Mouse (Mus musculus): ENCODE results near the gene Syne1.
A peak's percentile ranks its signal among the peaks of the same experiment; 100 is the strongest.

Syne1 gene

GRCm38 (mm10) chr10:5058876-5059275, 492.4 kb downstream of the Syne1 start:
- DNase-seq (ENCODE audit: low read depth), result no peak

DNA sequence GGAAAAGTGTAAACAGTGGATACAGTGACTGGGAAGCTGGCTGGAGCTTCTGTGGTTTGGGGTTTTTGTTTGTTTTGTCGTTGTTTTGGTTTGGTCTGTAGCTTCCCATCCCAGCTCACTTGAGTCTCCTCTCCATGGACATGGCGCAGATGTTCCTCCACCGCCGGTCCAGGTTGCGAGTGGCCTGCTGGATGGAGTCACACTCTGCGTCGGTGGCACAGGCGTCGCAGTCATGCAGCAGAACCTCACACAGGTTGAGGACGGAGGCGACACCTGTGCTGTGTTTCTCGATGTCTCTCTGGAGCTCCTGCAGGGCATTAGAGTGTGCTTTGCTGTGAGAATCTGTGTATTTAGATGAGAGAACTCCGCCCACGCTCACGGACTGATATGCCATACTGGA, 493.6 kb downstream of the Syne1 start:
- no peak for DNase-seq (ENCODE audit: low read depth)

GRCm38 (mm10) chr10:5056940-5057339, 494.3 kb downstream of the Syne1 start:
- DNase-seq (ENCODE audit: low read depth), result no peak

DNA sequence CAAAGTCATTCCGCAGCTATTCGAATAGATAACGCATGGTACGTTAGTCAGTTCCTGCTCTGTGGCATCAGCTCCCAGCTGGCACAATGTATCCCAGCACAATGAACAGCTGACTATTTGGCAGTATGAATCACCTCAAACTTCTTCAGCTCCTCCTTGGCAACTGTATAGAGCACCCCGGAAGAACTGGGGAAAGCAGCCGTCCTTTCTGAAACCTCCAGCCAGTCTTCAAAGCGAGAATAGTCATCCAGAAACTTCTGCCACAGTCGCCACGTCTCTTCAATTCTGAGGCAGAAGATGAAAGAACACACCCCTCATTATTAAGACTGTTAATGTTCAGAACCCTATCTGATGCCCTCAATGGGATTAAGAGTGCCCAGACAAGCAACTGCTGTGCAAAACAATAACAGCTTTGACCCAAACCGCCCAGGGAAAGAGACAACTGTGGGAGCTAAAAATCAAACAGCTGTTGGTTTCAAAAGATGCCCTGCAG, 495.0 kb downstream of the Syne1 start:
- DNase-seq (ENCODE audit: low read depth), result no peak

GRCm38 (mm10) chr10:5045671-5046070, 505.6 kb downstream of the Syne1 start:
- no peak for DNase-seq (ENCODE audit: low read depth)

- no peak for DNase-seq (ENCODE audit: low read depth)
Observed at GRCm38 (mm10) chr10:5045213-5045612, 506.1 kb downstream of the Syne1 start.

DNA sequence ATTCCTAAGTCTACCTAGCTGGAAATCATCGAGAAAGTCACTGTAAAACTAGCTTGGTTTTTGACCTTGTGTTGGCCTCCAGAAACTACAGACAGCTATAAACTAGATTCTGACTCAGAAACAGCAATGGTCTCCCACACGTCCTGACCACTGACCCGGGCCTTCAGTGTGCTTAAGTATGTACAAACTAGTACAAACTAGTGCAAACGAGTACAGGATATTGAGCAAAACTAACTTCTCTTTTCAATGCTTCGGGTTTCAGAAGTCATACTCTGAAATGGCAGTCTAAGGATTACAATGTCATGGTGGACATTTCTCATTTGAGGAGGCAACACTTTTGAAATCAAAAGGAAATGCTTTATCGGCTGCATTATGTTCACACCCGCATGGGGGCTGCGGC, 506.8 kb downstream of the Syne1 start:
- no peak for DNase-seq (ENCODE audit: low read depth)

- DNase-seq (ENCODE audit: low read depth), result no peak
Observed at GRCm38 (mm10) chr10:5041254-5041653, 510.0 kb downstream of the Syne1 start.

GRCm38 (mm10) chr10:5032192-5033048, 518.9 kb downstream of the Syne1 start:
- no peak for DNase-seq (ENCODE audit: low read depth)

DNA sequence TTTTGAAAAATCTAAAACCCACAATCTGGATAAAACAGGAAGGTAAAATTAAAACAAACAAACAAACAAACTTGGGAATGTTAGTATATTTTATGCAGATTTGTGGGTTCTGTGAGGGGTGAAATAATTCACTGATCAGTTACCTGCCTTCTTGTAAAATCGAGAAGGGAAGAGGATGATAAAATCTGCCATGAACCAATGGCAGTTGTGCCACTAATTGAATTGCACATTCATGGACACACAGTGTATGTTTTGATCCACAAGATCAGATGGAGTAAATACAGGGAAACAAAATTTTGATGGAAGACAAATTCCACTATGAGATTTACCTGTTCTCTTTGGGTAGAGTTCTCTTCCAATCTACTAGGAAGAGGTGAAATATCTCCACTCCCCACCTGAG, 521.4 kb downstream of the Syne1 start:
- DNase-seq (ENCODE audit: low read depth), result no peak

GRCm38 (mm10) chr10:5029161-5029560, 522.1 kb downstream of the Syne1 start:
- no peak for DNase-seq (ENCODE audit: low read depth)

- DNase-seq (ENCODE audit: low read depth), result no peak
Observed at GRCm38 (mm10) chr10:5028301-5028700, 523.0 kb downstream of the Syne1 start.

GRCm38 (mm10) chr10:5027208-5027607, 524.1 kb downstream of the Syne1 start:
- DNase-seq (ENCODE audit: low read depth), result no peak

GRCm38 (mm10) chr10:5025906-5026305, 525.4 kb downstream of the Syne1 start:
- DNase-seq (ENCODE audit: low read depth), result no peak

GRCm38 (mm10) chr10:5017148-5017547, 534.1 kb downstream of the Syne1 start:
- DNase-seq (ENCODE audit: low read depth), result no peak

- DNase-seq (ENCODE audit: low read depth), result no peak
Observed at GRCm38 (mm10) chr10:5014976-5015375, 536.3 kb downstream of the Syne1 start.

DNA sequence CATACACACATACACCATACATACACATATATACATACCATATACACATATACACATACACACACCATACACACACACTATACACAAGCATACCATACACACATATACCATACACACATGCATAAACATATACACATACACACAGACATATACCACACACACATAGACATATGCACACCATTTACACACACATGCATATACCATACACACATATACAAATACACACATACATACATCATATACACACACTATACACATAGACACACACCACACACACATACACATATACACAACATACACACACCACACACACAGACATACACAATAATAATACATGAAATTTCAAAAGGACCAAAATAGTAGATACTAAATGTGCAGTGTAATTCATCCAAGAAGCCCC, 539.3 kb downstream of the Syne1 start:
- no peak for DNase-seq (ENCODE audit: low read depth)

DNA sequence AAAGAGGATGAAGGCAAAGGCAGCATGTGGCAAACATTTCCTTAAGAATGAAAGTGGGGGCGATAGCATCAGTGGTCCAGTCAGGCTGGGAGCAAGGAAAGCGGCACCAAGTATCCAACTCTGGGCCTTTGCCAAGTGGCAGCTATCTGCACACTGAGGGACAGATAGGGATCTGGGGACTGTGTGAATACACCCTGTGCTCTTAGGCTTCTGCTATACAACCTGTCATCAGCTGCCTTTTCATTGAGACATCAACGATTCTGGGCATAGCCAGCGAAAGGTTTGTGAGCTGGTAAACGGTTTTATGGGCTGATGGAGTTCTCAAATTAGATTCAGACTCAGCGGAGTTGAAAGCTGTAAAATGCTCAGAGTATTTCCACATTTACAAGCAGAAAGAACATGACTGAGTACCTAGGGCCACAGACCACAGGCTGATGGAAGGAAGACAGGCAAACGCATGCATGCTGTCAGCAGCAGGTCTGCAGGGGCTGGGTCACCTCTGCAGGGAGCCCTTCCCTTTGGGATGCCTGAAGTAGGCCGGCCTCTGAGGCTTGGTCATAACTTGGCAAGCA, 542.4 kb downstream of the Syne1 start:
- DNase-seq (ENCODE audit: low read depth), result no peak

- no peak for DNase-seq (ENCODE audit: low read depth)
Observed at GRCm38 (mm10) chr10:4996592-4996991, 554.7 kb downstream of the Syne1 start.

- DNase-seq (ENCODE audit: low read depth), result no peak
Observed at GRCm38 (mm10) chr10:4993802-4994201, 557.5 kb downstream of the Syne1 start.

DNA sequence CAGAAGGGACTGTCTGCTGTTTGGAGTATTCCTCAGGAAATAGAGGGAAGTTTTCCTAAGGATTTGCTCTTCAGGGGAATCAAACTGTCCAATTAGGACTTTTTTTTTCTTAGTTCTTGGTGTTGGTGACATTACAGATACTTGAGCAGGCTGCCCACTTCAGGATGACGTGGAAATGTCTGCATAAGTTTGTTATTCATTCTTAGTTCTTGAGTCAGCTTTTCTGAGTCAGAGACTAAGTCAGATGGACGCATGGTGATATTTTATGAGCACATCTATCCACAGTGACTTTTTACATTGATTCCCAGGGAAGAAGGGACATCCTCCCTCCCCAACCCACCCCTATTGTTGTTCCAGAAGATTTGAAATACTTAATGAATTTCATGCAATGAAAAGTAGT, 567.4 kb downstream of the Syne1 start:
- DNase-seq (ENCODE audit: low read depth), result no peak

DNA sequence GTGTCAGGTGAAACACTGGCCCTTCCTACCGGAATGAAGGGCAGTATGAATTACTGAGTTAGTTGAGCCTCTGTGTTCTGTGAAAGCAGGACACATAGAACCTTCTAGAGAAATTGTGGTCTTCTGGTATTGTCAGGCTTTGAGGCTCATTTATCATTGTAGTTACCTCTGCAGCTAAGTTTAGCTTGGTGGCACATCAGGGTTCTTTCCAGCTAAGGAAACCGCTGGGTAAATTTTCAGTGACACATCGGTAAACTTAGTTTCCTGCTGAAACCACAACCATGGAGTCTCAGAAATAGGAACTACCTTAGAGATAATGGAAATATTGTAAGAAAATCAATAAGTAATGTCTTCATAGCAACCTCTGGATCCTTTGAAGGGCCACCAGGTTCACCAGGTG, 573.9 kb downstream of the Syne1 start:
- DNase-seq (ENCODE audit: low read depth), result peak; percentile 14

GRCm38 (mm10) chr10:4976557-4976956, 574.7 kb downstream of the Syne1 start:
- no peak for DNase-seq (ENCODE audit: low read depth)

GRCm38 (mm10) chr10:4974246-4974645, 577.0 kb downstream of the Syne1 start:
- no peak for DNase-seq (ENCODE audit: low read depth)

All from c-Kit-positive CD71-negative TER-119-negative erythroid progenitor cells, embryonic 14.5 days (primary cell).